ENCODE assay signal across 20 mouse cellular contexts in the genomic region with DNA sequence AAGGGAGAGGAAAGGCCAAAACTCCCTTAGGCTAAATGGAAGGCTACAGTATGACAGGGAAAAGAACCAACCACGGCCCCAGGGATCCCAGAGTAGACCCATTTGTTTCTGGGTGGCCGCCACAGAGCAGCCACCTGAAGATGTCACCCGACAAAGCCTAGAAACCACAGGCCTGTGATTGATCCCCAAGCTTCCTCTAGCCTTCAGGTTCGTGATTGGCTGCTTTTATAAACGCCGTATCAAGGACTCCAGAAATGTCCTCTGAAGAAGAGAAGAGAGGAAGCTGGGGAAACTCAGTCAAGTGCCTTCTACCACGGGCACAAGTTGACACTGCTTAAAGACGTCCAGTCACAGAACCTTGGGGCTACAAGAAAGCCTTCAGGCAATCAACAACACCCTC. TPM values are rescaled to one million over a fixed set of nuclear protein-coding genes. Genes with fewer than 3 reads are reported as not detected.
DNase-seq lines count a peak whose midpoint lies in the region; ATAC-seq lines count a peak whose summit lies in the region.
"Had no signal": no experiment of that assay in that cellular context is flagged by ENCODE, and none has a peak within 500 bp of the region (broad histone marks: within the 10 kb centered on the region; RNA-seq: fewer than 3 reads in every experiment).

No protein-coding gene starts in this region.

- H3K4me1 ChIP-seq in intestine, embryonic 16.5 days (ENCODE audit: control insufficient read depth, insufficient read depth, low read length), result 0 out of 2 replicates have a peak, but pooled peaks cover 7% of the 10 kb centered on the region
- H3K4me1 ChIP-seq in intestine, embryonic 15.5 days (replicated peaks), result no peaks in the 10 kb centered on the region
- 0 out of 2 replicates have a peak, but pooled peaks cover 5% of the 10 kb centered on the region for H3K4me1 ChIP-seq in kidney, embryonic 14.5 days (ENCODE audit: control insufficient read depth, insufficient read depth, low read length)
- H3K4me1 ChIP-seq: embryonic facial prominence, embryonic 15.5 days had no signal

- no peak overlapping the region for H3K4me2 ChIP-seq in intestine, embryonic 16.5 days (ENCODE audit: low read depth, low read length)
- H3K4me2 ChIP-seq in intestine, embryonic 15.5 days (replicated peaks), result no peak overlapping the region
- H3K4me2 ChIP-seq in kidney, embryonic 14.5 days (replicated peaks; ENCODE audit: low read depth, low read length), result no peak overlapping the region
- H3K4me2 ChIP-seq: embryonic facial prominence, embryonic 15.5 days; forebrain, embryonic 15.5 days; heart, embryonic 11.5 days; heart, embryonic 15.5 days; hindbrain, embryonic 13.5 days had no signal

- H3K9ac ChIP-seq in intestine, embryonic 16.5 days (ENCODE audit: low read depth, low read length), result peak overlapping the region; percentile 10; the same call in 1 of the 2 replicates
- H3K9ac ChIP-seq in intestine, embryonic 15.5 days, result no peak overlapping the region
- no peak overlapping the region for H3K9ac ChIP-seq in kidney, embryonic 14.5 days (ENCODE audit: low read depth, low read length)
- H3K9ac ChIP-seq: embryonic facial prominence, embryonic 15.5 days; forebrain, embryonic 15.5 days; heart, embryonic 15.5 days; hindbrain, embryonic 13.5 days had no signal

- no peaks in the 10 kb centered on the region for H3K27me3 ChIP-seq in intestine, embryonic 16.5 days (replicated peaks; ENCODE audit: control insufficient read depth, insufficient read depth, low read length)
- H3K27me3 ChIP-seq in intestine, embryonic 15.5 days (replicated peaks), result no peaks in the 10 kb centered on the region
- H3K27me3 ChIP-seq in kidney, embryonic 14.5 days (ENCODE audit: control insufficient read depth, insufficient read depth, low read length), result no peaks in the 10 kb centered on the region
- H3K27me3 ChIP-seq: embryonic facial prominence, embryonic 15.5 days; forebrain, embryonic 15.5 days; heart, embryonic 15.5 days; hindbrain, embryonic 13.5 days had no signal

- WGBS in intestine, embryonic 16.5 days, result 81% methylated on average over 8 of the region's 8 CpGs
- 78% methylated on average over 8 of the region's 8 CpGs for WGBS in intestine, embryonic 15.5 days
- WGBS in kidney, embryonic 14.5 days, result 88% methylated on average over 8 of the region's 8 CpGs

- H3K4me3 ChIP-seq in intestine, embryonic 16.5 days (ENCODE audit: low read length), result no peak overlapping the region
- no peak overlapping the region for H3K4me3 ChIP-seq in intestine, embryonic 15.5 days (replicated peaks)
- H3K4me3 ChIP-seq in kidney, embryonic 14.5 days (ENCODE audit: low read length), result no peak overlapping the region
- H3K4me3 ChIP-seq: embryonic facial prominence, embryonic 15.5 days; forebrain, embryonic 15.5 days; heart, adult 2 months; heart, embryonic 15.5 days; hindbrain, embryonic 13.5 days had no signal

- H3K9me3 ChIP-seq in intestine, embryonic 16.5 days (ENCODE audit: control insufficient read depth, low read length), result no peaks in the 10 kb centered on the region
- no peaks in the 10 kb centered on the region for H3K9me3 ChIP-seq in intestine, embryonic 15.5 days
- no peaks in the 10 kb centered on the region for H3K9me3 ChIP-seq in kidney, embryonic 14.5 days (ENCODE audit: control insufficient read depth, low read length)
- H3K9me3 ChIP-seq: embryonic facial prominence, embryonic 15.5 days; forebrain, embryonic 15.5 days; heart, embryonic 15.5 days; hindbrain, embryonic 13.5 days had no signal

- ATAC-seq in intestine, embryonic 16.5 days, result no peak
- no peak for ATAC-seq in intestine, embryonic 15.5 days
- ATAC-seq in erythroblast, adult 5-6 weeks (replicated peaks; ENCODE audit: low FRiP score, poor library complexity, severe bottlenecking), result no peak
- no peak for ATAC-seq in kidney, embryonic 14.5 days (ENCODE audit: low FRiP score, low TSS enrichment)
- ATAC-seq: forebrain, embryonic 15.5 days; hindbrain, postnatal 0 days had no signal

- peak; percentile 66 for DNase-seq in T-cell, adult 2 months (ENCODE audit: low spot score)
- DNase-seq in thymus, postnatal 0 days (ENCODE audit: low spot score), result peak; percentile 66
- peak; percentile 42 for DNase-seq in thymus, postnatal 4 days
- DNase-seq in lung, postnatal 4 days, result no peak
- DNase-seq: adrenal gland, postnatal 25 days; cerebellum, adult 2 months; cerebellum, postnatal 14 days; embryo, embryonic 11 days; heart, adult 2 months; heart, postnatal 14 days had no signal

- 0 out of 2 replicates have a peak, but pooled peaks cover 2% of the 10 kb centered on the region for H3K36me3 ChIP-seq in intestine, embryonic 16.5 days (ENCODE audit: control insufficient read depth, insufficient read depth, low read length)
- H3K36me3 ChIP-seq in intestine, embryonic 15.5 days, result 0 out of 2 replicates have a peak, but pooled peaks cover 7% of the 10 kb centered on the region
- peaks cover 18% of the 10 kb centered on the region; the same call in 1 of the 2 replicates for H3K36me3 ChIP-seq in kidney, embryonic 14.5 days (ENCODE audit: control insufficient read depth, insufficient read depth, low read length)

- H3K27ac ChIP-seq in intestine, embryonic 16.5 days (ENCODE audit: low read length), result peak overlapping the region; percentile 4; the same call in 1 of the 2 replicates
- no peak overlapping the region for H3K27ac ChIP-seq in intestine, embryonic 15.5 days
- H3K27ac ChIP-seq in kidney, embryonic 14.5 days (ENCODE audit: low read depth, low read length), result no peak overlapping the region
- H3K27ac ChIP-seq: embryonic facial prominence, embryonic 15.5 days; forebrain, embryonic 15.5 days; heart, adult 2 months; heart, embryonic 15.5 days; hindbrain, embryonic 13.5 days; hindbrain, postnatal 0 days had no signal

RNA-seq across cellular contexts. Expression of gene Cep164, which starts 20.7 kb away (rescaled TPM):
- polyA plus RNA-seq in intestine, embryonic 16.5 days (2015; fragmentation: Nextera tagmentation; extraction: Ambion mirVana), result 20.6 and 21.6 TPM in 2 replicates
- polyA plus RNA-seq in intestine, embryonic 15.5 days (2015; fragmentation: Nextera tagmentation; extraction: Ambion mirVana), result 21.1 and 24.9 TPM in 2 replicates
- polyA plus RNA-seq in thymus, postnatal 0 days (2015; fragmentation: Nextera tagmentation; extraction: Ambion mirVana), result 22.5 and 24.0 TPM in 2 replicates
- 27.3 and 34.7 TPM in 2 replicates for total RNA-seq in erythroblast, adult 5-6 weeks (2015; ENCODE audit: low replicate concordance)
- total RNA-seq in erythroblast, adult 5-6 weeks (2017; ENCODE audit: low replicate concordance), result 52.8 and 68.6 TPM in 2 replicates
- polyA plus RNA-seq in kidney, embryonic 14.5 days (2014; fragmentation: Nextera tagmentation; extraction: Ambion mirVana), result 24.3 and 30.8 TPM in 2 replicates

RNA-seq across cellular contexts. Expression of gene Bace1, which starts 30.6 kb away (rescaled TPM):
- 17.8 TPM in 2 replicates for polyA plus RNA-seq in intestine, embryonic 16.5 days (2015; fragmentation: Nextera tagmentation; extraction: Ambion mirVana)
- 20.8 and 22.5 TPM in 2 replicates for polyA plus RNA-seq in intestine, embryonic 15.5 days (2015; fragmentation: Nextera tagmentation; extraction: Ambion mirVana)
- 8.0 and 10.3 TPM in 2 replicates for polyA plus RNA-seq in thymus, postnatal 0 days (2015; fragmentation: Nextera tagmentation; extraction: Ambion mirVana)
- total RNA-seq in erythroblast, adult 5-6 weeks (2015; ENCODE audit: low replicate concordance), result 1.0 and 25.7 TPM in 2 replicates
- total RNA-seq in erythroblast, adult 5-6 weeks (2017; ENCODE audit: low replicate concordance), result 2.5 and 14.2 TPM in 2 replicates
- polyA plus RNA-seq in kidney, embryonic 14.5 days (2014; fragmentation: Nextera tagmentation; extraction: Ambion mirVana), result 23.4 and 36.2 TPM in 2 replicates

Comparison
In these comparisons a context has a peak if more than half of its experiments do, and no peak if none do; other contexts are left out.
1. DNase-seq: peak in T-cell, adult 2 months (single experiment), thymus, postnatal 0 days (single experiment) and thymus, postnatal 4 days (single experiment); none in lung, postnatal 4 days (0 of 2).